Mouse (Mus musculus) forebrain, embryonic 10.5 days (tissue): ENCODE measurements around the gene Zbtb39. TPM values are rescaled to one million over a fixed set of nuclear protein-coding genes. Genes with fewer than 3 reads are reported as not detected.
"Not testable (repeated sequence)": the region's sequence is repeated elsewhere in the genome, so short reads cannot be mapped to it uniquely, and the experiment has no call there.

Experiments used
- DNase-seq: peaks from one replicate; pipeline ENCODE4 v3.0.0-alpha.2; 2017; ENCODE audit warnings: low spot score; ENCODE audit errors: extremely low spot score
- H3K27ac ChIP-seq: fragments of 300-500 bp; sonication (generic); 2 replicates; pipeline ENCODE4 v1.5.1; 2016; ENCODE audit warnings: mild to moderate bottlenecking
- H3K27me3 ChIP-seq: fragments of 300-500 bp; sonication (generic); 2 replicates; pipeline ENCODE4 v1.6.1; 2016; ENCODE audit warnings: mild to moderate bottlenecking; ENCODE audit not compliant: poor library complexity, severe bottlenecking
- H3K36me3 ChIP-seq: fragments of 300-500 bp; sonication (generic); replicated peaks from 2 replicates; pipeline ENCODE4 v1.6.1; 2016; ENCODE audit warnings: mild to moderate bottlenecking, moderate library complexity
- H3K4me1 ChIP-seq: fragments of 300-500 bp; sonication (generic); 2 replicates; pipeline ENCODE4 v1.6.1; 2016
- H3K4me3 ChIP-seq: fragments of 300-500 bp; sonication (generic); 2 replicates; pipeline ENCODE4 v1.5.1; 2016; ENCODE audit warnings: mild to moderate bottlenecking, moderate library complexity
- H3K9me3 ChIP-seq: fragments of 300-500 bp; sonication (generic); 2 replicates; pipeline ENCODE4 v1.6.1; 2016; ENCODE audit warnings: mild to moderate bottlenecking, moderate library complexity
- WGBS: fragments of 180-500 bp; shearing (Covaris S2); methylation state at CpG from one replicate; pipeline ENCODE4 v1.1.7; 2016; 5-methylcytosine and 5-hydroxymethylcytosine counted together
- polyA plus RNA-seq: library from polyadenylated mRNA; unstranded; fragments of >200 nt; fragmentation: Nextera tagmentation; extraction: Ambion mirVana; gene quantifications from 2 replicates; pipeline ENCODE4 v1.2.1, GENCODE M21; 2016

Gene Zbtb39
- polyA plus RNA-seq, 1 experiment from 2014 or later = 5.3 TPM

DNA sequence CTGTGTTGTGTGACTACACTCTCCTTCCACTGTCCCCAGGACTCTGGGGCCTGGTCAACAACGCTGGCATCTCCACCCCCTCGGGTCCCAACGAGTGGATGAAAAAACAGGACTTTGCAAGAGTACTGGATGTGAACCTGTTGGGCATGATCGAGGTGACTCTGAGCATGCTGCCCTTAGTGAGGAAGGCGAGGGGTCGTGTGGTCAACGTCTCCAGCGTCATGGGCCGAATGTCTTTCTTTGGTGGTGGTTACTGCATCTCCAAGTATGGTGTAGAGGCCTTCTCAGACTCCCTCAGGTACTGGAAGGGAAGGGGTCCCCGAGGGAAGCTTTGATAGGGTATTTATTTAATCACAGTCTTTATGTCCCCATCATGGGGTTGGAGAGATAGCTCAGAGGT lies 23.6 kb downstream of the Zbtb39 start:
- H3K4me3 ChIP-seq, H3K9me3 ChIP-seq, H3K27ac ChIP-seq, H3K4me1 ChIP-seq, H3K36me3 ChIP-seq, H3K27me3 ChIP-seq, DNase-seq: not testable (repeated sequence)
- WGBS = 90% methylated on average over 10 of the region's 10 CpGs

DNA sequence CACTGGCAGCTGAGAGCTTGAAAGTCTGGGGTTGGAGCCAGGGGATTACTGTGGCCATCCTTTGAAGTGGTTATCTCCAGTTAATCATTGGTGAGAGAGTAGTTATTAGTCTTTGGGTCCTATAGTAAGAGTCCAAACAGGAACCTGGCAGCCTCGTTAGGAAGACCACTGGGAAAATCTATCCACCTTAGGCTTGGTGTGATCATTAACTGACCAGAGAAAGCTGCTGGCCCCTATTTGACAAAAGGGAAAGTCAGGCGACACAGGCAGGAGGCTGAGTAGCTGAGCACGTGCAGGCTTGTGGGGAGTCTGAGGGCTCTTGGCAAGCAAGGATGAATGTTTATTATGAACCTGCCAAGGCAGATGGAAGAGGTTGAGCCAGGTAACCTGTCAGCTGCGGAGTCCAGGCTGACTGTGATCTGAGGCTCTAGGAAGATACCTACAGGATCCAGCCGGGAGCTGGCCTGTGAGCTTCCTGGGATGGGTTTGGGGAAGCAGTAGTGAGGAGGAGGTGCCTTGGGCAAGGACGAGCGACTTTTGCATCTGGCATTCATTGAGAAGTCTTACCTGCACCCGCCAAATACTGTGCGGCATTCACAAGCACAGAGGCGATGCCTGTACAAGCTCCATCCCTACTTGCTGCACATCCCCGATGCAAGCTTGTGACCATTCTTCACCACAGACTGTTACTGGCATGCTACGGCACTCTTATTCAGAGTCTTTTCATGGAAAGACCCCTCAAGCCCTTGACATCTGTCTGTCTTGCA lies 24.8 kb downstream of the Zbtb39 start:
- H3K36me3 ChIP-seq = no peaks in the 10 kb centered on the region
- DNase-seq = no peak
- WGBS = 73% methylated on average over 12 of the region's 12 CpGs
- H3K9me3 ChIP-seq = no peaks in the 10 kb centered on the region
- no peak overlapping the region for H3K27ac ChIP-seq
- H3K27me3 ChIP-seq = no peaks in the 10 kb centered on the region
- H3K4me1 ChIP-seq = no peaks in the 10 kb centered on the region
- no peak overlapping the region for H3K4me3 ChIP-seq

DNA sequence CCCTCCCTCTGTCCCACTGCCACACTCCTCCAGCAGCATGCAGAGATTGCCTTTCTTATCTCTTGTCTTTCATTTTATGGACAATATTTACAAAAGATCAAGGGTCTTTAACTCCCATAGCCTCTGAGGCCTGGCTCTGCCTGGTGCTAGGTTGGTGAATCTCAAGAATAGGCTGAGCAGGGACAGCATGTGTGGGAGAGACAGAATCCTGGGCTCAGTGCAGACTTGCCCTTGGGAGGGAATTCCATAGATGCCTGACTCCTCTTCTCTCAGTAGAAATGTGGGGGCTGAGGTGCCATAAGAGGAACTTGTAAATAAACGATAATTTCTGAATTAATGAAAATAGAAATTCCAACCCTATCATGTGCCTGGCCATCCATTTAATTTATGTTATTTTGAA lies 27.2 kb downstream of the Zbtb39 start:
- WGBS = 96% methylated on average over 1 of the region's 1 CpGs
- DNase-seq = no peak
- Histone ChIP-seq H3K4me1 (no peaks in the 10 kb centered on the region), H3K36me3 (no peaks in the 10 kb centered on the region), H3K4me3 (no peak overlapping the region), H3K27ac (no peak overlapping the region), H3K27me3 (no peaks in the 10 kb centered on the region), H3K9me3 (no peaks in the 10 kb centered on the region)

DNA sequence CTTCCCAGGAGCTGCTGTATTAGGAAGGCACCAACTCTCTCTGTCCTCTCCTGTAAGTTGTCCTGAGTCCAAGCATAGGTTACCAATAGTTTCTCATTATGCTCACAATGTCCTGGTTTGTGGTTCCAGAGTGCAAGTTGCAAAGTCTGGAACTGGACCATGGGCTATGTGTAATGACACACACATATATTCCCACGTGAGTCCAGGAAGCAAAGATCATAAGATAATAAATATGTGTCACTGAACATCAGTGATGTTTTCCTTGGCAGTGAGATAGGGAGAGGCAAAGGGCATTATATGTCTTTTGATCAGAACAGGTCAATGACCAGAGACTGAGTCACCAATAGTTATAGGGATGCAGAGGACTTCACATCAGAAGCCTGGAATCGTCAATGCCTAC lies 36.7 kb downstream of the Zbtb39 start, which contains the start of gene Rdh9:
TSS of gene Rdh9 (plus strand) at position 376 of the 400 bp plus-strand sequence.
- Histone ChIP-seq H3K27ac (no peak within 1 kb of the TSS), H3K9me3 (no peaks in the 10 kb centered on the region), H3K36me3 (no peaks in the 10 kb centered on the region), H3K27me3 (no peaks in the 10 kb centered on the region), H3K4me1 (no peaks in the 10 kb centered on the region), H3K4me3 (no peak within 1 kb of the TSS)
- DNase-seq = no peak
- 89% methylated on average over 2 of the region's 2 CpGs for WGBS

DNA sequence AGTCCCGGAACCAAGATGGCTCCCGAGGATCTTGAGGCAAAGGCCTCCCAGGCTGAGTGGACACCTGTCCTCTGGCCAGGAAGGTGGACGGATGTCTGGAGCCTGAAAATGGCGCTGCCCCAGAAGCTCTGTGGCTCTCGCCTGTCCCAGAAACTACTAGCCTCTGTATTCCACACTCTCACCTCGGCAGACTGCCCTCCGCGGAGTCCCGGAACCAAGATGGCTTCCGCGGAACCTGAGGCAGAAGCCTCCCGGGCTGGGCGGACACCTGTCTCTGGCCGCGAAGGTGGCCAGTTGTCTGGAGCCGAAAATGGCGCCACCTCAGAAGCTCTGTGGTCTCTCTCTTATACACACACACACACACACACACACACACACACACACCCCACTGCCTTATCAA lies 43.0 kb downstream of the Zbtb39 start:
- DNase-seq, H3K4me3 ChIP-seq, H3K4me1 ChIP-seq, H3K9me3 ChIP-seq, H3K27me3 ChIP-seq, H3K27ac ChIP-seq, H3K36me3 ChIP-seq: not testable (repeated sequence)
- 98% methylated on average over 17 of the region's 17 CpGs for WGBS

DNA sequence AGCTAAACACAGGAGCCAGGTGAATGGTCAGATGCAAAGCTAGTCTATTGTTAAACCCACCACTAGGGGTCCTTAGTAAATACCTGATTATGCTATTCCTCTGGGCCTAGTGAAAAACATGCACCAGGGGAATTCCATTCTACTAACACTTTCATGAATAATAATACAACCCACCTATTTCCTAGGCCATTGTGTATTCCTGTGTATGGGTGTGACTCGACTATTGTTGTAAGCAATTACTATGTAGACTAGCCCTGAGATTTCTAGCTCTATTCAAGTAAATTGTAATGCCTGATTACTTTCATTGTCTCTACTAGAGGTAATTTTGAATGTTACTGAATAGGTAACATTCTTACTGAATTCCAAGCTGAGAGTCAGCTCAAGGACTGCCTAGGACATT lies 46.1 kb downstream of the Zbtb39 start:
- DNase-seq = not testable (repeated sequence)
- WGBS = 89% methylated on average over 1 of the region's 1 CpGs

More for the DNA sequence above, 46.1 kb downstream of the Zbtb39 start:
- H3K4me1 ChIP-seq, H3K27me3 ChIP-seq, H3K9me3 ChIP-seq, H3K27ac ChIP-seq, H3K4me3 ChIP-seq, H3K36me3 ChIP-seq: not testable (repeated sequence)

Other genes starting within 250 kb of the Zbtb39 start
- gene Stac3, start 237.9 kb upstream of the Zbtb39 start, polyA plus RNA-seq = 0.30 and 0.41 TPM in 2 replicates
- 2.6 and 2.9 TPM in 2 replicates for gene Ndufa4l2, start 224.6 kb upstream of the Zbtb39 start, polyA plus RNA-seq
- 124 and 129 TPM in 2 replicates for gene Shmt2, start 217.1 kb upstream of the Zbtb39 start, polyA plus RNA-seq
- 3.0 and 9.5 TPM in 2 replicates for gene Nxph4, start 205.0 kb upstream of the Zbtb39 start, polyA plus RNA-seq
- 66.5 and 67.4 TPM in 2 replicates for gene Lrp1, start 118.4 kb upstream of the Zbtb39 start, polyA plus RNA-seq
- gene Stat6, start 96.6 kb upstream of the Zbtb39 start, polyA plus RNA-seq = 7.3 and 7.7 TPM in 2 replicates
- gene Nemp1, start 72.6 kb upstream of the Zbtb39 start, polyA plus RNA-seq = 9.9 and 10.0 TPM in 2 replicates
- 5.6 and 6.2 TPM in 2 replicates for gene Nab2, start 71.0 kb upstream of the Zbtb39 start, polyA plus RNA-seq
- gene Myo1a, start 34.4 kb upstream of the Zbtb39 start, polyA plus RNA-seq = 0.40 and 0.44 TPM in 2 replicates
- not detected in 2 replicates for gene Tac2, start 15.1 kb upstream of the Zbtb39 start, polyA plus RNA-seq
- 0.30 and 0.44 TPM in 2 replicates for gene Gpr182, start 12.2 kb downstream of the Zbtb39 start, polyA plus RNA-seq
- gene Rdh1, start 20.2 kb downstream of the Zbtb39 start, polyA plus RNA-seq = not detected in 2 replicates
- gene Rdh16f1, start 20.2 kb downstream of the Zbtb39 start, polyA plus RNA-seq = not detected in 2 replicates
- 0.15 and 0.20 TPM in 2 replicates for gene Rdh9, start 36.8 kb downstream of the Zbtb39 start, polyA plus RNA-seq
- gene Rdh16, start 61.6 kb downstream of the Zbtb39 start, polyA plus RNA-seq = not detected in 2 replicates
- not detected in 2 replicates for gene Rdh19, start 110.4 kb downstream of the Zbtb39 start, polyA plus RNA-seq
- not detected in 2 replicates for gene Rdh16f2, start 126.9 kb downstream of the Zbtb39 start, polyA plus RNA-seq
- gene Rdh7, start 149.3 kb downstream of the Zbtb39 start, polyA plus RNA-seq = not detected in 2 replicates
- gene Sdr9c7, start 159.0 kb downstream of the Zbtb39 start, polyA plus RNA-seq = not detected in 2 replicates